Mouse (Mus musculus) kidney, adult 2 months (tissue): ENCODE measurements around the gene Rnf222.

ENCODE experiments used
- CTCF ChIP-seq: fragments of 200-500 bp; conservative IDR thresholded peaks from 2 replicates; pipeline ENCODE4 v1.5.1; 2011; ENCODE audit warnings: low read depth, mild to moderate bottlenecking, control low read depth, low read length, moderate library complexity, mixed read lengths; ENCODE audit not compliant: insufficient read depth, insufficient read length
- POLR2A ChIP-seq: fragments of 200-500 bp; IDR thresholded peaks from one replicate; pipeline ENCODE4 v1.6.1; 2011; ENCODE audit warnings: low read depth, low read length, control low read depth

GRCm38 (mm10) chr11:68901351-68902046 lies 13.1 kb downstream of the Rnf222 start, which contains the start of gene Rpl26:
- TF ChIP-seq POLR2A = peak; percentile 73
- peak; percentile 97; the same call in 1 of the 2 replicates for TF ChIP-seq CTCF
